Mouse (Mus musculus) G1E (cell line): ENCODE results near the gene Syt5.

Experiments used
- CTCF ChIP-seq: IDR thresholded peaks from 2 replicates; pipeline ENCODE4 v1.5.1; 2012; ENCODE audit warnings: low read depth, low read length, inconsistent platforms, mixed read lengths
- GATA2 ChIP-seq: IDR thresholded peaks from 2 replicates; pipeline ENCODE4 v1.6.1; 2012; ENCODE audit warnings: low read depth, low read length, inconsistent platforms, borderline replicate concordance

- TF ChIP-seq GATA2 (no peak), CTCF (no peak)
Observed at GRCm38 (mm10) chr7:4536369-4536768, 11.0 kb downstream of the Syt5 start.
